Mouse (Mus musculus) E14TG2a.4 (cell line): Measurements from ENCODE around the gene Mad1l1.
A peak's percentile ranks its signal among the peaks of the same experiment; 100 is the strongest.

Experiments
- CTCF ChIP-seq: conservative IDR thresholded peaks from 2 replicates; pipeline ENCODE4 v1.5.1; 2014; ENCODE audit warnings: low read length
- NANOG ChIP-seq: IDR thresholded peaks from 2 replicates; pipeline ENCODE4 v1.6.1; 2014; ENCODE audit warnings: borderline replicate concordance, low read length, mixed read lengths

GRCm38 (mm10) chr5:140140214-140140613, 181.1 kb downstream of the Mad1l1 start:
- TF ChIP-seq CTCF (peak; percentile 67), NANOG (no peak)
